Mouse (Mus musculus) c-Kit-positive CD71-positive TER-119-negative erythroid progenitor cells, embryonic 14.5 days (primary cell): ENCODE data around the gene Polr1a.

Experiments used
- DNase-seq: peaks from one replicate; pipeline ENCODE4 v3.0.0-alpha.2; 2013; ENCODE audit warnings: low read depth

Polr1a gene

GRCm38 (mm10) chr6:71999917-72000512 lies 91.2 kb downstream of the Polr1a start:
- DNase-seq: no peak

GRCm38 (mm10) chr6:72001220-72001777 lies 92.4 kb downstream of the Polr1a start:
- DNase-seq: no peak

GRCm38 (mm10) chr6:72007411-72008212 lies 98.8 kb downstream of the Polr1a start:
- DNase-seq: no peak

GRCm38 (mm10) chr6:72008213-72008655 lies 99.4 kb downstream of the Polr1a start:
- no peak for DNase-seq

GRCm38 (mm10) chr6:72009454-72009853 lies 100.6 kb downstream of the Polr1a start:
- no peak for DNase-seq

- DNase-seq: no peak
Measured at GRCm38 (mm10) chr6:72014033-72014432, 105.2 kb downstream of the Polr1a start.

- no peak for DNase-seq
Measured at GRCm38 (mm10) chr6:72018052-72018451, 109.2 kb downstream of the Polr1a start.

- no peak for DNase-seq
Measured at GRCm38 (mm10) chr6:72025497-72025896, 116.6 kb downstream of the Polr1a start.

GRCm38 (mm10) chr6:72028079-72028478 lies 119.2 kb downstream of the Polr1a start:
- no peak for DNase-seq

- no peak for DNase-seq
Measured at GRCm38 (mm10) chr6:72029674-72030073, 120.8 kb downstream of the Polr1a start.
